Mouse (Mus musculus) E14TG2a.4 (cell line): ENCODE measurements around the gene Camsap2.

Experiments used
- CTCF ChIP-seq: conservative IDR thresholded peaks from 2 replicates; pipeline ENCODE4 v1.5.1; 2014; ENCODE audit warnings: low read length
- NANOG ChIP-seq: IDR thresholded peaks from 2 replicates; pipeline ENCODE4 v1.6.1; 2014; ENCODE audit warnings: borderline replicate concordance, low read length, mixed read lengths
- POU5F1 ChIP-seq: IDR thresholded peaks from 2 replicates; pipeline ENCODE4 v1.6.1; 2014; ENCODE audit warnings: low read length, borderline replicate concordance

DNA sequence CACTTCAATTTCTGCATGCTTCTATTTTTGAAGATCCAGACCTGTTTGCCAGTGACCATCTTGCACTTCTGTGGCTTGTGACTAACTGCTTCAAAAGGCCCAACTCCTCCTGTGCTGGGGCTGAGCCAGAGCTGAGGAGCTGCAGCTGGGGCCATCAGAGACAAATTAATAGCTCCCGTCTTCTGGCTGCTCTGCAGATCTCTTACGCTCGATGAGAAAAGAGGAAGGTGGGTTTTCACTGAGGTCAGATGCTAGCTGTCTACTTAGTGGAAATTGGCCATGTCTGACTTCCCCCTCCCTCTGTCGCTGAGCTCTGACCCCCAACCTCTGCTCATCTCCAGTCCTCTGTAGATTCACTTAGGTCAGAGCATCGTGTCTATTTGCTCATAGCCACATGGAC lies 96.2 kb downstream of the Camsap2 start:
- TF ChIP-seq CTCF (no peak), NANOG (no peak), POU5F1 (no peak)
